Mouse (Mus musculus): ENCODE measurements around the gene Kcnmb3.
A peak's percentile ranks its signal among the peaks of the same experiment; 100 is the strongest.

Kcnmb3 gene

GRCm38 (mm10) chr3:32492097-32493090, at the start of gene Kcnmb3:
Kcnmb3 (minus strand) TSS chr3:32492231.
- no peak for DNase-seq (ENCODE audit: low read depth, low spot score)

GRCm38 (mm10) chr3:32538091-32538490, 46.1 kb upstream of the Kcnmb3 start:
- DNase-seq (ENCODE audit: low read depth, low spot score) = no peak

DNA sequence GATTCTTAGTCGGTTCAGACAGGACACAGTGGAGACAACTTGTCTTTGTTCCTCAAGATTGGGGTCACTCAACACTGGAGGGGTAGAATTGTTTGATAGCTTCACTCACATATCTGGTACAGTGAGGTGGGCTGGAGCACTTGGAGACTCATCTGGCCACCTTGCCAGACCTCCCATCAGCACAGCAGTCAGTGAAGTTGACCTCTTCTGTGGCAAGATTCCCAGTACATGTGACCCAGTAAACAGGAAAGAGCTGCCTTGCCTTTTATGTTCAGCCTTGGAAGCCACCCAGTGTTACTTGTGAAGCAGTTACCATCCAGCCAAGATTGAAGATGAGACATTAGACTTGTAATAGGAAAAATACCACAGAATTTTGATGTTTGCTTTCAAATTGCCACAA, 45.5 kb upstream of the Kcnmb3 start:
- DNase-seq (ENCODE audit: low read depth, low spot score) = no peak

DNA sequence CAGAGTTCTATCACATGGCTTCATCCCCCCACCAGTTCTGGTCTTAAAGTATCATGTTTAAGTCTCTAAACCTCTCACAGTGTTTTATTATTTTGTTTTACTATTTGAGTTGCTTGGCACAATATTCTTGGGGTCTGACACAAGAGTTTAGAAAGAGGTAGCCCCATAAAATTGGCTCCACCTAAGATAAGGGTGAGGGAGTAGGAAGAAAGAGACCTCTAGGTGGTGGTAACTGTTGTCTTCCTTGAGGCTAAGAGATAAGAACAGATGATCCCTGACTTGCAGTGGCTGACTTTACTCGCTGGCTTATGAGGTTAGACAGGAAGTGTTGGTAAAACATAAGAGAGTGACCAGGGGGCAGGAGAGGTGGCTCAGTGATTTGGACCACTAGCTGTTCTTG, 43.7 kb upstream of the Kcnmb3 start:
- no peak for DNase-seq (ENCODE audit: low read depth, low spot score)

DNA sequence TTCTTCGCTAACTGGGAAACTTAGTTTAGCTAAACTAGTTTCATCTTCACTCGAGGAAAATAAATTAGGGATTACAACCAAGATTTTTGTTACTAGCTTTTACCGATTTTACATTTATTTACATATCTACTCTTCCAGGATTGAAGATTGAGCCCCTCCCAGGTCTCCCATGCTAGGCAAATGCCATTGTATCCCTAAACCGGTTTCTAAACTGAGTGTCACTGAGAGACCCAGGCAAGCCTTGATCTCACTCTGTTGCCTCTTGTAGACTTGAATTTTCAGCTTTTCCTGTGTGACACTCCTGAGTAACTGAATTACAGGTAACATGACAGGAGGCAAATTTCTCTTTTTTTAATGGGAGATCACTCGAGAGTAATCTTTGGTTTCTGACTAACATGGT, 38.0 kb upstream of the Kcnmb3 start:
- no peak for DNase-seq (ENCODE audit: low read depth, low spot score)

DNA sequence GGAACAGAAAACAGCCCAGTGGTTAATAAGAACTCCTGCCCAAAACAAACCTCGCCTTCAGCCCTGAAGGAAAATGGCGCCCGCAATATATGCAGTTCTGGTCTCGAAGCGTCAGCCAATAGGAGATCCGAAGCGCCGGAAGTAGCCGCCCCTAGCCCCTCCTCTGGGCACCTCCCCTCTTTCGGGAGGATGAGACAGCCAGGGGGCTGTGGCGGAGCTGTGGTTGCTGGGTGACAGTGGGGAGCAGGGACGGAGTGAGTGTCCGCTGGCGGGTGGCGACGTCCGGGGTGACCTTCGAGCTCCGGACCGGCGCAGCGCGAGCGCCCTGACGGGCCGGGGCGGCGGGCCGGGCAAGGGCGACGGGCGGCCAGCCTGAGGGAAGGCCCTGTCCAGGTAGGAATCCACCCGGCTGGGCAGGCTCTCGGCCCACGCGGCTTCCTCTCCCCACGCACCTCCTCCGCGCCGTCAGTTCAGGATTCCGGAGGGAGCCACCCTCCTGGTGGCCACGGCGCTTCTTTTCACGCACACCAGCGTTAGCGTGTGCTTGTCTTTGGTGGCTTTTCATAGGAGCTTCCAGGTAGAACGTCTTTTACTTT, 37.4 kb upstream of the Kcnmb3 start, which contains the start of gene Mfn1:
Mfn1 (plus strand) TSS at position 163 of the 596 bp plus-strand sequence.
- peak; percentile 87 for DNase-seq (ENCODE audit: low read depth, low spot score)

- no peak for DNase-seq (ENCODE audit: low read depth, low spot score)
Observed at GRCm38 (mm10) chr3:32527181-32527580, 35.1 kb upstream of the Kcnmb3 start.

DNA sequence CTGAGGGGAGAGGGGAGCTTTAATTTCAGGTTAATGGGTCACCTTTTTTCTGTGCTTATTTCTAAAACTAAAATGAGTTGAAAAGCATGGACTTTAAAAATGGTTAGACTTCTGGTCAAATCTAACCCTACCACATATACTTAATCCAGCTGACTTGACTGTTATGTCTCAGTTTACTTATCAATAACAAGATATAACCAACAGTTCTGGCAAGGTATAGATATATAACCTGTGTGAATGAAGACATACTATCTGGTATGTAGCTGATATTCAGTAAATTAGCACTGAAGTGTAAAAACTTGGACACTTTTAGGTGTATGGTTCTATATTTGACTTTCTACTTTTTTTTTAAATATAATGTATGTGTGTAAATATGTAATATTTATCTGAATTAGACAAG, 21.5 kb upstream of the Kcnmb3 start:
- no peak for DNase-seq (ENCODE audit: low read depth, low spot score)

- DNase-seq (ENCODE audit: low read depth, low spot score) = no peak
Observed at GRCm38 (mm10) chr3:32512686-32513284, 20.8 kb upstream of the Kcnmb3 start.

- no peak for DNase-seq (ENCODE audit: low read depth, low spot score)
Observed at GRCm38 (mm10) chr3:32511191-32511550, 19.1 kb upstream of the Kcnmb3 start.

DNA sequence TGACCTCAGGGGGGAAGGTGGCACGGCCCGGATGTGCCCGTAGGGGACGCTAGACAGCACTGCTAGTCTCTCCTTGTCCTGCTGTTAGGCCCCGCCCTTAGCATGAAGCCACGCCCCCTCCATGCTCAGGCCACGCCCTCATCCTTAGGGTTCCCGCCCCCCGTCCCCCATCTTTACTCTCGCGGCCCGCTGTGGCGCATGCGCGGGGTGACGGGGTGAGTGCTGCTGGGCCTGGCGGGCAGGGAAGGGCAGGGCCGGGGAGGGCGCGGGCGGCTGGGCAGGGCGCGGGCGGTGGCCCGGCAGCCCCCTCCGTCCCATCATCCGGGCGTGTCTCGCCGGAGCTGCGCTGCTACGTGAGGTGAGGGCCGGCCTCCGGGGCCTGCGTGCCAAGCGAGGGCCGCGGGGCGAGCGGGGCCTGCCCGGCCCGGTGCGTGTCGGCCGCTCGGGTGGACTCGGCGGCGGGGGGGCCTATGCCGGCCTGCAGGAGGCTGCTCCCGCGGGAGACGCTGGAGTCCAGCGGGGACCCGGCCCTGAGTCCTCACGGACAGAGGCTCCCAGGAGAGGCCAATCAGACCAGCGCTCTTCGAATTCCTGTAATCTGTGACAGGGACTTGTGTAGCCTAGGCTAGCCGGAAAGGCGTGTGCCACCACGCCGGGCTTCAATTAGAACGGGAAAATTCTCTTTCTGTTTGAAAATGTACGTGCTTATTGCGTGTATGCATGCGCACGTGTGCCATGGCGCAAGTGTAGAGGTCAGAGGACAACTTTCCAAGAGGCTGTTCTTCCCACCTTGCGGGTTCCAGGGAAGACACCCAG, 18.6 kb upstream of the Kcnmb3 start:
- peak; percentile 96 for DNase-seq (ENCODE audit: low read depth, low spot score)

DNA sequence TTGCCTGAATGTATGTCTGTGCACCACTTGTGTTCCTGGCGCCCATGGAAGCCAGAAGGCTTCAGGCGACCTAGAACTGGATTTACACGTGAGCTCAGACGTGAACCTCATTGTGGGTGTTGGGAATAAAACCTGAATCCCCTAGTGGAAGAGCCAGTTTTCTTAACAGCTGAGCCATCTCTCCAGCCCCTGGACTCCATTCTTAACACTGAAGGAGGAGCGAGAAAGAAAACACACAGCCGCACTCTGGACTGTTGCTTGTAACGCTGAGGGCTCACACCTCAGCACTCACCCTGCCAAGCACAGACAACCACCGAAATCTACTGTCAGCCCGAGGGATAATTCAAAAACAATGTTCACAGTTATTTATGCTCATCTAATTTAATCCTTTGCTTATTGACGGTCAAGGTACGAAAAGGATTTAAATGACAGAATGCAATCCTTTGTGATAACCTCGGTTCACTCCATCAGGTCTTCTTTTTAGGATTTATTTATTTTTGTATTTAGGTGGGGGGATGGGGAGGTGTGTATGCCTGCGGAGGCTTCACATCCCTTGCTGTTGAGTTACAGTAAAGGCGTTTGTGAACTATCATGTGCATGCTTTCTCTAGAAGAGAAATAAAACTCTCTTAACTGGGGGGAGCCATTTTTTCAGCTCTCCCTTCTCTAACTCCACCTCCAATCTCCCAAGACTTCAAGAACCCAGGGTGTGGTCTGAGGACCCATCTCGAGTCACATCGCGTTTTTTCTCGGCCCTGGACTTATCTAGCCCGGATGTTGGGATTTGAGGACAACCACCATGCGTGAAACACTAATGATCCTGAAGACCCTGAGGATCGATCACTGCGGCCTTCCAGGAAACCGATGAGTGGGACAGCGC, 17.7 kb upstream of the Kcnmb3 start, which contains the start of gene Zfp639:
Zfp639 (plus strand) TSS at position 764 of the 879 bp plus-strand sequence.
- no peak for DNase-seq (ENCODE audit: low read depth, low spot score)

DNA sequence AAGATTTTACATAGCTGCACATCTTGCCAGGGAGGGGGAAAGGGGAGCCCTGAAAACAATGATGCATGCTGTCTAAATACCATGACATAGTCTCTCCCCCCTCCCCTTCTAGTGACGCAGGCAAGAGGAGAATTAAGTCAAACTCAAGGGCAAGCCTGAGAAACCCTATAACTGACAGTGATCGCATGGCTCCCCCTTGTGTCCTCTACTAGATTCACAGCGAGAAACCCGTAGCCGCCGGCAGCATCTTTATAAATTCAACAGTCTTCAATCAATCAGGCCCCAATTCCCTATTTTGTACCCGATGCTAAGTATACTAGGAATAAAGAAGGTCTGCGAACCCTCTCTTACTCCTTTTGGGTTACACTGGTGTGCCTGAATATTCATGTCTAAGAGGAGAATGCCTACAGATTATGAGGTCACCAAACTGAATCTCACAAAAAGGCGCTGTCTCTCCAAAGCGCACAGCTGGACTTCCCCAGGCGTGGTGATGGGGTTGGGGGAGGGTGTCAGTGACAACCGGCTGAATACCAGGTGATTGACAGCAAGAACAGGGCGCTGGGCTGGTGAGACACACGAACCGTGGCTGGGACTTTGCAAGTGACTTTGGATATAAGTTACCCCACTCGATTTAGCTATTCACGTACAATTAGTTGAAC, 16.8 kb upstream of the Kcnmb3 start:
- peak; percentile 70 for DNase-seq (ENCODE audit: low read depth, low spot score)

GRCm38 (mm10) chr3:32506366-32507225, 14.6 kb upstream of the Kcnmb3 start:
- DNase-seq (ENCODE audit: low read depth, low spot score) = no peak

GRCm38 (mm10) chr3:32505841-32506240, 13.8 kb upstream of the Kcnmb3 start:
- no peak for DNase-seq (ENCODE audit: low read depth, low spot score)

- no peak for DNase-seq (ENCODE audit: low read depth, low spot score)
Observed at GRCm38 (mm10) chr3:32500346-32500745, 8.3 kb upstream of the Kcnmb3 start.

DNA sequence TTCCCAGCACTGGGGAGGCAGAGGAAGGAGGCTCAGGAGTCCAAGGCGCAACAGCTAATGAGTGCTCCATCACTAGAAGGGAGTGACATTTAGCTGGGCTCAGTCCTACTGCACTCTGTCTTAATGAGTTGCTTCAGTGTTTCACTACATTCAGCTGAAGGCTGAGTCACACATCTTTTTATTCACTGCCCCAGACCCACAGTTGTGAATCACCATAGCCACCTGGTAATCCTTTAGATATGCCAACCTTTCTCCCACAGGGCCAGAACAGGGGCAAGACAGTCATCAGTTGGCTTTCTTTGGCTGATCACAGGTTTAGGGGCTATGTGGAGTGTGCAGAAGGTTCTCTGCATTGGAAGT, 4.7 kb upstream of the Kcnmb3 start:
- DNase-seq (ENCODE audit: low read depth, low spot score) = no peak

DNA sequence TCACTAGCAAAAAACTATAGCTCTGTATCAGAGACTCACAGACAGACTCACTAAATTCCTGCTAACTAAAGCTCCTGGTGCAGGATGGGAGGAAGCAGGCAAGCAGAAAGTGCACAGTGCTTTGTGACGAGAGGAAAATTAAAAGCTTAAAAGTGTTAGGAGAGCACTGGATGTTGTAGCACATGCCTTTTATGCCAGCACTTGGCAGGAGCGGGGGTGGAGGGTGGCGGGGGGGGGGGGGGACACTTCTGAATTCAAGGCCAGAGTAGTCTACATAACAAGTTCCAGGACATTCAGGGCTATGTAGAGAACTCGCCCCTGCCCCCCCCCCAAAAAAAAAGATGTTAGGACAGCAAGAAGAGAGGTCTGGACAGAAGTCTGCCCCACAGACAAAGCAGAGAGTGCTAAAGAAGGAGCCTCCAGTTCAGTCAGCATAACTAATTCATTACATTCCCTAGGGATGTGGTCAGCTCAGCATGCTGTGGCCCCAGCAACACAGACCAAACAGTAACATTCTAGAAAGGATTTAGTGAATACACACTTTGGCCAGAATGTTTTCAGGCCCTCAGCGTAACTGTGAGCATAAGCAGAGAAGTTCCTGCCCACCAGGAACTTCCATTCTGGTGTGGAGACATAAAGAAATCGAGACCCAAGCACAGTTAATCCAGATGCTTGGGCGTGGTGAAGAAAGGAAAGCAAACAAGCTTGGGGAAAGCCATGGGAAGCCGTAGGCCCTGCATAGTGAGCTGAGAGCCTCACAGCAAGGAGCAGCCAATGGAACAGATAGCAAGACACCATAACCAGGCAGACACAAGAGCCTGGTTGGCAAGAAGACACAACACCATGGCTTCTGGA, 4.1 kb upstream of the Kcnmb3 start:
- DNase-seq (ENCODE audit: low read depth, low spot score) = no peak
